In the genomic region with DNA sequence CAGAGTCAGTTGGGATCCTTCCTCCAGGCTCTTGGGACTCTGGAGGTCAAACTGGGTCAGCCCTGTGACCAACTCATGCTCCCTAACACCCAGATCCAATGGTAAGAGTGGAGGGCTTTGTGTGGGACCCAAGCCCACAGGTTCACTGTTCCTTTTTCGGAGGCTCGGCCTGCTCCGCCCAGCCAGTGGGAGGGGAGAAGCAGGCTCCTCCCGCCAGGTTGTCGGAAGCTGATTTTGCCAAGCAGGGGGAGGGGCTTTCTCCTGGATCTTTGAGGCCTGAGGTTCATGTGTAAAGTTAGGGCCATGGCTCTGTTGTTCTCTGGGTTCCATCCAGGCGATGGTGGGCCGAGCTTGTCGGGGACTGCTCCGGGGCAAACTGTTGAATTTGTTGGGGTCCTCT, we compare ENCODE assay signal across 14 mouse cellular contexts. TPM values are rescaled to one million over a fixed set of nuclear protein-coding genes. Genes with fewer than 3 reads are reported as not detected.
DNase-seq lines count a peak whose midpoint lies in the region; ATAC-seq and TF ChIP-seq lines count a peak whose summit lies in the region.
"Had no signal": no experiment of that assay in that cellular context is flagged by ENCODE, and none has a peak within 500 bp of the region (broad histone marks: within the 10 kb centered on the region; RNA-seq: fewer than 3 reads in every experiment).

No protein-coding gene starts in this region.

- H3K4me3 ChIP-seq in forebrain, embryonic 11.5 days (ENCODE audit: low read depth, low read length), result no peak overlapping the region
- no peak overlapping the region for H3K4me3 ChIP-seq in forebrain, postnatal 0 days (ENCODE audit: low read depth, low read length)
- H3K4me3 ChIP-seq in midbrain, embryonic 12.5 days, result no peak overlapping the region
- no peak overlapping the region for H3K4me3 ChIP-seq in midbrain, embryonic 15.5 days
- H3K4me3 ChIP-seq in embryonic facial prominence, embryonic 14.5 days (ENCODE audit: low read depth, low read length), result no peak overlapping the region
- no peak overlapping the region for H3K4me3 ChIP-seq in thymus, adult 2 months (ENCODE audit: control insufficient read depth, insufficient read depth, low read length)
- H3K4me3 ChIP-seq: intestine, embryonic 15.5 days had no signal

- H3K4me1 ChIP-seq in forebrain, embryonic 11.5 days (replicated peaks; ENCODE audit: control insufficient read depth, insufficient read depth, low read length), result no peaks in the 10 kb centered on the region
- no peaks in the 10 kb centered on the region for H3K4me1 ChIP-seq in forebrain, postnatal 0 days (ENCODE audit: insufficient read depth)
- H3K4me1 ChIP-seq in midbrain, embryonic 12.5 days, result peaks cover 6% of the 10 kb centered on the region
- no peaks in the 10 kb centered on the region for H3K4me1 ChIP-seq in midbrain, embryonic 15.5 days
- H3K4me1 ChIP-seq in embryonic facial prominence, embryonic 14.5 days (ENCODE audit: control insufficient read depth, insufficient read depth, low read length), result peaks cover 7% of the 10 kb centered on the region
- no peaks in the 10 kb centered on the region for H3K4me1 ChIP-seq in thymus, adult 2 months (replicated peaks; ENCODE audit: control insufficient read depth, insufficient read depth, low read length)

- no peaks in the 10 kb centered on the region for H3K9me3 ChIP-seq in forebrain, embryonic 11.5 days (ENCODE audit: control insufficient read depth, low read length)
- H3K9me3 ChIP-seq in forebrain, postnatal 0 days (ENCODE audit: low read length), result no peaks in the 10 kb centered on the region
- no peaks in the 10 kb centered on the region for H3K9me3 ChIP-seq in midbrain, embryonic 12.5 days
- H3K9me3 ChIP-seq in midbrain, embryonic 15.5 days, result no peaks in the 10 kb centered on the region
- H3K9me3 ChIP-seq in embryonic facial prominence, embryonic 14.5 days (ENCODE audit: control insufficient read depth, low read length), result no peaks in the 10 kb centered on the region
- H3K9me3 ChIP-seq: G1E; intestine, embryonic 15.5 days had no signal

- no peaks in the 10 kb centered on the region for H3K36me3 ChIP-seq in forebrain, embryonic 11.5 days (ENCODE audit: control insufficient read depth, insufficient read depth, low read length)
- peaks cover 4% of the 10 kb centered on the region; the same call in 1 of the 2 replicates for H3K36me3 ChIP-seq in forebrain, postnatal 0 days (ENCODE audit: insufficient read depth)
- no peaks in the 10 kb centered on the region for H3K36me3 ChIP-seq in midbrain, embryonic 12.5 days
- no peaks in the 10 kb centered on the region for H3K36me3 ChIP-seq in midbrain, embryonic 15.5 days (replicated peaks)
- H3K36me3 ChIP-seq in embryonic facial prominence, embryonic 14.5 days (ENCODE audit: control insufficient read depth, insufficient read depth, low read length), result no peaks in the 10 kb centered on the region
- no peaks in the 10 kb centered on the region for H3K36me3 ChIP-seq in thymus, adult 2 months (ENCODE audit: control insufficient read depth, insufficient read depth, low read length)
- H3K36me3 ChIP-seq: intestine, embryonic 15.5 days had no signal

- no peak for TF ChIP-seq CTCF in forebrain, postnatal 0 days (IDR thresholded peaks at IDR 0.05; ENCODE audit: low read depth)
- no peak for TF ChIP-seq CTCF in thymus, adult 2 months (IDR thresholded peaks at IDR 0.05; ENCODE audit: borderline replicate concordance, control insufficient read depth, extremely low read depth, insufficient read depth, low read length, poor library complexity)

- no peak for DNase-seq in forebrain, embryonic 11.5 days (ENCODE audit: low spot score)
- no peak for DNase-seq in forebrain, postnatal 0 days
- no peak for DNase-seq in embryonic facial prominence, embryonic 14.5 days (ENCODE audit: low spot score)
- DNase-seq in thymus, adult 2 months, result no peak
- DNase-seq in ovary, postnatal 36 days (ENCODE audit: low spot score), result no peak
- DNase-seq: cerebellum, adult 18-20 months; kidney, postnatal 4 days; lung, embryonic 14.5 days had no signal

- H3K27me3 ChIP-seq in forebrain, embryonic 11.5 days (ENCODE audit: control insufficient read depth, insufficient read depth, low read length), result no peaks in the 10 kb centered on the region
- H3K27me3 ChIP-seq in forebrain, postnatal 0 days (ENCODE audit: insufficient read depth, low read length), result no peaks in the 10 kb centered on the region
- H3K27me3 ChIP-seq in midbrain, embryonic 12.5 days, result peaks cover 9% of the 10 kb centered on the region; the same call in 1 of the 2 replicates
- H3K27me3 ChIP-seq in midbrain, embryonic 15.5 days (replicated peaks), result no peaks in the 10 kb centered on the region
- H3K27me3 ChIP-seq in embryonic facial prominence, embryonic 14.5 days (replicated peaks; ENCODE audit: control insufficient read depth, insufficient read depth, low read length), result no peaks in the 10 kb centered on the region
- no peaks in the 10 kb centered on the region for H3K27me3 ChIP-seq in thymus, adult 2 months (ENCODE audit: control insufficient read depth, insufficient read depth, low read length)
- H3K27me3 ChIP-seq: intestine, embryonic 15.5 days had no signal

- no peak for TF ChIP-seq POLR2A in thymus, adult 2 months (IDR thresholded peaks at IDR 0.05; ENCODE audit: control insufficient read depth, extremely low read depth, insufficient read depth, low read length, poor library complexity)

- peak; percentile 51; the same call in 1 of the 2 replicates for ATAC-seq in forebrain, embryonic 11.5 days (replicated peaks; ENCODE audit: low FRiP score)
- no peak for ATAC-seq in forebrain, postnatal 0 days
- no peak for ATAC-seq in midbrain, embryonic 12.5 days (ENCODE audit: low FRiP score, low read depth)
- ATAC-seq in midbrain, embryonic 15.5 days (replicated peaks), result no peak
- no peak for ATAC-seq in embryonic facial prominence, embryonic 14.5 days (ENCODE audit: low read depth)
- ATAC-seq in activated CD4-positive, CD25-positive, alpha-beta regulatory T cell, adult 4 months, result no peak
- ATAC-seq: intestine, embryonic 15.5 days had no signal

- H3K27ac ChIP-seq in forebrain, embryonic 11.5 days (ENCODE audit: low read depth, low read length), result no peak overlapping the region
- H3K27ac ChIP-seq in forebrain, postnatal 0 days (ENCODE audit: low read depth, low read length), result no peak overlapping the region
- H3K27ac ChIP-seq in midbrain, embryonic 12.5 days (replicated peaks), result no peak overlapping the region
- no peak overlapping the region for H3K27ac ChIP-seq in midbrain, embryonic 15.5 days
- H3K27ac ChIP-seq in embryonic facial prominence, embryonic 14.5 days (replicated peaks; ENCODE audit: low read depth, low read length), result no peak overlapping the region
- no peak overlapping the region for H3K27ac ChIP-seq in thymus, adult 2 months (ENCODE audit: control insufficient read depth, insufficient read depth, low read length)
- H3K27ac ChIP-seq: intestine, embryonic 15.5 days had no signal

- peak overlapping the region; percentile 39; the same call in 1 of the 2 replicates for H3K9ac ChIP-seq in forebrain, embryonic 11.5 days (ENCODE audit: low read length)
- no peak overlapping the region for H3K9ac ChIP-seq in forebrain, postnatal 0 days
- no peak overlapping the region for H3K9ac ChIP-seq in midbrain, embryonic 12.5 days (replicated peaks)
- no peak overlapping the region for H3K9ac ChIP-seq in midbrain, embryonic 15.5 days
- H3K9ac ChIP-seq in embryonic facial prominence, embryonic 14.5 days (ENCODE audit: low read depth, low read length), result no peak overlapping the region
- H3K9ac ChIP-seq: intestine, embryonic 15.5 days; lung, embryonic 14.5 days had no signal

- peak overlapping the region; percentile 32; the same call in 1 of the 2 replicates for H3K4me2 ChIP-seq in forebrain, embryonic 11.5 days (ENCODE audit: low read depth, low read length, severe bottlenecking)
- H3K4me2 ChIP-seq in forebrain, postnatal 0 days (ENCODE audit: low read depth), result no peak overlapping the region
- peak overlapping the region; percentile 15; the same call in 1 of the 2 replicates for H3K4me2 ChIP-seq in midbrain, embryonic 12.5 days (replicated peaks)
- H3K4me2 ChIP-seq in midbrain, embryonic 15.5 days, result no peak overlapping the region
- peak overlapping the region; percentile 25; the same call in 1 of the 2 replicates for H3K4me2 ChIP-seq in embryonic facial prominence, embryonic 14.5 days (ENCODE audit: low read depth, low read length)
- H3K4me2 ChIP-seq: intestine, embryonic 15.5 days; lung, embryonic 14.5 days had no signal

- 14% methylated on average over 9 of the region's 9 CpGs for WGBS in forebrain, embryonic 11.5 days
- WGBS in forebrain, postnatal 0 days, result 30% methylated on average over 9 of the region's 9 CpGs
- WGBS in midbrain, embryonic 12.5 days, result 27% methylated on average over 9 of the region's 9 CpGs
- 32% methylated on average over 9 of the region's 9 CpGs for WGBS in midbrain, embryonic 15.5 days
- 25% methylated on average over 7 of the region's 9 CpGs for WGBS in embryonic facial prominence, embryonic 14.5 days
- 93% methylated on average over 9 of the region's 9 CpGs for WGBS in thymus, adult 2 months

RNA-seq across cellular contexts. Expression of a gene that starts 34.4 kb away (rescaled TPM):
- polyA plus RNA-seq in forebrain, embryonic 11.5 days (2014; fragmentation: Nextera tagmentation; extraction: Ambion mirVana), result 2.3 and 2.5 TPM in 2 replicates
- 3.5 and 3.7 TPM in 2 replicates for total RNA-seq in forebrain, postnatal 0 days (2014; rRNA removed)
- 1.6 and 1.7 TPM in 2 replicates for polyA plus RNA-seq in forebrain, postnatal 0 days (2015; fragmentation: Nextera tagmentation; extraction: Ambion mirVana)
- polyA plus RNA-seq in midbrain, embryonic 12.5 days (2016; fragmentation: Nextera tagmentation; extraction: Ambion mirVana), result 3.2 and 4.9 TPM in 2 replicates
- 5.0 and 5.5 TPM in 2 replicates for polyA plus RNA-seq in midbrain, embryonic 15.5 days (2015; fragmentation: Nextera tagmentation; extraction: Ambion mirVana)
- 6.2 and 6.8 TPM in 2 replicates for polyA plus RNA-seq in embryonic facial prominence, embryonic 14.5 days (2014; fragmentation: Nextera tagmentation; extraction: Ambion mirVana)
- polyA plus RNA-seq in activated CD4-positive, CD25-positive, alpha-beta regulatory T cell, adult 4 months (2017; shearing (Covaris generic)), result 1 to 10 TPM in 1 of 2 experiments, under 1 TPM in 1; 0.75 to 2.4 TPM
- polyA plus RNA-seq in thymus, adult 2 months (2012; rRNA removed), result 0.47 and 0.49 TPM in 2 replicates
- total RNA-seq: granulocyte monocyte progenitor cell, adult 5-6 weeks had no signal

Comparison
In these comparisons a context has a peak if more than half of its experiments do, and no peak if none do; other contexts are left out.
1. H3K4me2 ChIP-seq: peak in forebrain, embryonic 11.5 days (single experiment), midbrain, embryonic 12.5 days (single experiment) and embryonic facial prominence, embryonic 14.5 days (single experiment); none in forebrain, postnatal 0 days (single experiment) and midbrain, embryonic 15.5 days (single experiment).